Mouse (Mus musculus): Measurements from ENCODE around the gene 4930447C04Rik. TPM values are rescaled to one million over a fixed set of nuclear protein-coding genes. Genes with fewer than 3 reads are reported as not detected.

Gene 4930447C04Rik
- total RNA-seq, 2 experiments from 2014 or later, result 0.67 to 0.79 TPM

GRCm38 (mm10) chr12:72843973-72844620 lies 96.5 kb downstream of the 4930447C04Rik start:
- intact Hi-C loops (cut with DNase I), result loop anchor here (10.0 kb wide), 2 partner anchors 329 to 379 kb away; no protein-coding TSS in a partner anchor
- DNase-seq, result peak; percentile 74 to 81

GRCm38 (mm10) chr12:72843555-72843954 lies 97.0 kb downstream of the 4930447C04Rik start:
- DNase-seq, result no peak
- intact Hi-C loops (cut with DNase I), result loop anchor here (10.0 kb wide), 2 partner anchors 329 to 379 kb away; no protein-coding TSS in a partner anchor

- intact Hi-C loops (cut with DNase I), result loop anchor here (10.0 kb wide), 2 partner anchors 328 to 378 kb away; no protein-coding TSS in a partner anchor
- no peak for DNase-seq
These were observed 97.4 kb downstream of the 4930447C04Rik start for GRCm38 (mm10) chr12:72843135-72843534.

- intact Hi-C loops (cut with DNase I), result loop anchor here (10.0 kb wide), 2 partner anchors 327 to 377 kb away; no protein-coding TSS in a partner anchor
- no peak for DNase-seq
These were observed 99.1 kb downstream of the 4930447C04Rik start for GRCm38 (mm10) chr12:72841500-72841899.

- intact Hi-C loops (cut with DNase I), result loop anchor here (10.0 kb wide), 1 partner anchor 293 kb away; no protein-coding TSS in a partner anchor
- no peak for DNase-seq
These were observed 103.3 kb downstream of the 4930447C04Rik start for GRCm38 (mm10) chr12:72837302-72837701.

GRCm38 (mm10) chr12:72835518-72836015 lies 105.0 kb downstream of the 4930447C04Rik start:
- DNase-seq, result no peak
- intact Hi-C loops (cut with DNase I), result loop anchor here (10.0 kb wide), 1 partner anchor 291 kb away; no protein-coding TSS in a partner anchor

- DNase-seq, result no peak
- intact Hi-C loops (cut with DNase I), result loop anchor here (10.0 kb wide), 1 partner anchor 290 kb away; no protein-coding TSS in a partner anchor
These were observed 105.6 kb downstream of the 4930447C04Rik start for GRCm38 (mm10) chr12:72834773-72835517.

GRCm38 (mm10) chr12:72831711-72832432 lies 108.7 kb downstream of the 4930447C04Rik start:
- intact Hi-C loops (cut with DNase I), result loop anchor here (10.0 kb wide), 1 partner anchor 287 kb away; no protein-coding TSS in a partner anchor
- DNase-seq, result peak; percentile 37 to 39

Other genes with a start within 250 kb of the 4930447C04Rik start
- 100 to 1,000 TPM; 228 to 234 TPM for gene Ppm1a, start 183.3 kb downstream of the 4930447C04Rik start, total RNA-seq (2021)
- not detected for gene Six6, start 882 bp downstream of the 4930447C04Rik start, total RNA-seq (2021)
- under 1 TPM; 0.53 to 0.92 TPM for gene Six1, start 113.1 kb upstream of the 4930447C04Rik start, total RNA-seq (2021)
- gene Six4, start 172.7 kb upstream of the 4930447C04Rik start, total RNA-seq (2021), result 1 to 10 TPM; 2.3 to 3.4 TPM
- 10 to 100 TPM; 23.7 to 24.2 TPM for gene Mnat1, start 182.9 kb upstream of the 4930447C04Rik start, total RNA-seq (2021)